Mouse (Mus musculus) ES-E14 (cell line): Measurements from ENCODE around the gene Cers5. TPM values are rescaled to one million over a fixed set of nuclear protein-coding genes. Genes with fewer than 3 reads are reported as not detected.

ENCODE experiments used
- DNase-seq: peaks from one replicate; pipeline ENCODE4 v3.0.0-alpha.2; 2013; ENCODE audit warnings: low read depth, low spot score
- H3K27ac ChIP-seq: 2 replicates; pipeline ENCODE4 v1.5.1; 2012; ENCODE audit warnings: low read depth, mild to moderate bottlenecking, low read length, moderate library complexity, mixed read lengths; ENCODE audit not compliant: poor library complexity, insufficient read depth, severe bottlenecking
- H3K36me3 ChIP-seq: 2 replicates; pipeline ENCODE4 v1.6.1; 2012; ENCODE audit warnings: mild to moderate bottlenecking, low read length, moderate library complexity, mixed read lengths; ENCODE audit not compliant: control insufficient read depth, poor library complexity, insufficient read depth, severe bottlenecking
- H3K4me1 ChIP-seq, 2 experiments: fragments of 150-350 bp in 1 of 2; sonication (generic) in 1 of 2; 2 replicates each; pipeline ENCODE4 v1.6.1; 2012; ENCODE audit warnings: low read length in 2 of 2, mild to moderate bottlenecking in 1 of 2, mixed read lengths in 1 of 2; ENCODE audit not compliant: control insufficient read depth in 2 of 2, insufficient read depth in 2 of 2, poor library complexity in 1 of 2
- H3K4me3 ChIP-seq, 2 experiments: fragments of 150-350 bp in 1 of 2; sonication (generic) in 1 of 2; 2 replicates each; pipeline ENCODE4 v1.5.1; 2012; ENCODE audit warnings: low read length in 2 of 2, low read depth in 1 of 2, mild to moderate bottlenecking in 1 of 2, mixed read lengths in 1 of 2; ENCODE audit not compliant: insufficient read depth in 1 of 2, poor library complexity in 1 of 2, severe bottlenecking in 1 of 2
- H3K9ac ChIP-seq: 2 replicates; pipeline ENCODE4 v1.6.1; 2012; ENCODE audit warnings: low read depth, mild to moderate bottlenecking, low read length, mixed read lengths; ENCODE audit not compliant: poor library complexity, insufficient read depth, severe bottlenecking
- H3K9me3 ChIP-seq: fragments of 150-350 bp; sonication (generic); 2 replicates; pipeline ENCODE4 v1.6.1; 2012; ENCODE audit warnings: low read depth, mild to moderate bottlenecking, low read length; ENCODE audit not compliant: control insufficient read depth, insufficient read depth
- CHD2 ChIP-seq: IDR thresholded peaks from 2 replicates; pipeline ENCODE4 v1.6.1; 2014; ENCODE audit warnings: mild to moderate bottlenecking, low read depth, low read length, inconsistent platforms
- HCFC1 ChIP-seq: IDR thresholded peaks from 2 replicates; pipeline ENCODE4 v1.6.1; 2012; ENCODE audit warnings: low read length, inconsistent platforms, borderline replicate concordance; ENCODE audit not compliant: insufficient read depth
- MAFK ChIP-seq: IDR thresholded peaks from 2 replicates; pipeline ENCODE4 v1.6.1; 2014; ENCODE audit warnings: mild to moderate bottlenecking, low read depth, low read length, inconsistent platforms; ENCODE audit not compliant: insufficient read depth
- ZC3H11A ChIP-seq: IDR thresholded peaks from 2 replicates; pipeline ENCODE4 v1.6.1; 2012; ENCODE audit warnings: low read depth, mild to moderate bottlenecking, inconsistent platforms, low read length, borderline replicate concordance
- ZNF384 ChIP-seq: IDR thresholded peaks from 2 replicates; pipeline ENCODE4 v1.6.1; 2012; ENCODE audit warnings: low read depth, low read length, inconsistent platforms
- in situ Hi-C, 2 experiments: fragments of 600-800 bp; cut with MboI; formaldehyde crosslinking; loops; one replicate each; pipeline ENCODE4 v1.15.1; 2025; ENCODE audit warnings: low sequenced_read_pairs in 2 of 2, inconsistent platforms in 1 of 2; ENCODE audit not compliant: unreplicated experiment in 2 of 2
- total RNA-seq: library from RNA; depleted of rRNA; stranded (reverse); fragments of 300-350 nt; gene quantifications from 2 replicates; pipeline ENCODE4 v1.2.3, GENCODE M21; 2012

Cers5 gene
- total RNA-seq, 1 experiment, result 126 TPM

GRCm38 (mm10) chr15:99719865-99720264, 52.8 kb downstream of the Cers5 start:
- no peak for DNase-seq
- H3K27ac ChIP-seq, result no peak overlapping the region
- in situ Hi-C loops, result loop anchor here in 1 of 2 experiments (10.0 kb wide), 1 partner anchor 185 kb away; no protein-coding TSS in a partner anchor
- no peaks in the 10 kb centered on the region for H3K36me3 ChIP-seq
- H3K9me3 ChIP-seq, result no peaks in the 10 kb centered on the region
- H3K9ac ChIP-seq, result no peak overlapping the region
- no peak for TF ChIP-seq ZC3H11A
- TF ChIP-seq CHD2, result no peak
- no peak for TF ChIP-seq MAFK
- TF ChIP-seq ZNF384, result no peak
- TF ChIP-seq HCFC1, result no peak
- no peak overlapping the region for H3K4me3 ChIP-seq
- peaks cover 5 to 32% of the 10 kb centered on the region in 2 experiments; a peak in 3 of 4 replicates for H3K4me1 ChIP-seq

- Histone ChIP-seq H3K9me3 (no peaks in the 10 kb centered on the region), H3K36me3 (peaks cover 8% of the 10 kb centered on the region), H3K4me3 (no peak overlapping the region), H3K9ac (no peak overlapping the region), H3K27ac (no peak overlapping the region), H3K4me1 (peaks cover 0 to 30% of the 10 kb centered on the region in 2 experiments; a peak in 2 of 4 replicates)
- DNase-seq, result no peak
- TF ChIP-seq ZC3H11A (no peak), HCFC1 (no peak), MAFK (no peak), ZNF384 (no peak), CHD2 (no peak)
- in situ Hi-C loops, result loop anchor here in 1 of 2 experiments (10.0 kb wide), 1 partner anchor 186 kb away; no protein-coding TSS in a partner anchor
Observed at GRCm38 (mm10) chr15:99718461-99719021, 54.1 kb downstream of the Cers5 start.

GRCm38 (mm10) chr15:99717386-99718334, 55.0 kb downstream of the Cers5 start, which contains the start of gene Gpd1:
Gene Gpd1, plus strand, starts transcription at chr15:99717515.
- H3K4me1 ChIP-seq, result peaks cover 0 to 28% of the 10 kb centered on the region in 2 experiments; a peak in 3 of 4 replicates
- H3K27ac ChIP-seq, result no peak within 1 kb of the TSS
- H3K9ac ChIP-seq, result no peak within 1 kb of the TSS
- TF ChIP-seq MAFK (no peak), ZNF384 (no peak), ZC3H11A (no peak), HCFC1 (no peak), CHD2 (no peak)
- peaks cover 11% of the 10 kb centered on the region for H3K36me3 ChIP-seq
- no peak for DNase-seq
- H3K9me3 ChIP-seq, result no peaks in the 10 kb centered on the region
- in situ Hi-C loops, result loop anchor here in 1 of 2 experiments (10.0 kb wide), 1 partner anchor 187 kb away; no protein-coding TSS in a partner anchor
- H3K4me3 ChIP-seq, result no peak within 1 kb of the TSS

GRCm38 (mm10) chr15:99716814-99717213, 55.9 kb downstream of the Cers5 start:
- in situ Hi-C loops, result loop anchor here in 1 of 2 experiments (10.0 kb wide), 1 partner anchor 188 kb away; no protein-coding TSS in a partner anchor
- no peak for DNase-seq

More at GRCm38 (mm10) chr15:99716814-99717213, 55.9 kb downstream of the Cers5 start:
- peaks cover 17% of the 10 kb centered on the region for H3K36me3 ChIP-seq
- TF ChIP-seq MAFK (no peak), CHD2 (no peak), ZNF384 (no peak), ZC3H11A (no peak), HCFC1 (no peak)
- H3K27ac ChIP-seq, result no peak overlapping the region
- H3K4me1 ChIP-seq, result peaks cover 0 to 25% of the 10 kb centered on the region in 2 experiments; a peak in 3 of 4 replicates
- H3K9me3 ChIP-seq, result no peaks in the 10 kb centered on the region
- no peak overlapping the region for H3K9ac ChIP-seq
- H3K4me3 ChIP-seq, result no peak overlapping the region
